Mouse (Mus musculus): ENCODE results near the gene Ildr2. TPM values are rescaled to one million over a fixed set of nuclear protein-coding genes. Genes with fewer than 3 reads are reported as not detected.
A peak's percentile ranks its signal among the peaks of the same experiment; 100 is the strongest.

Ildr2 gene
- polyA plus RNA-seq, 1 experiment from 2014 or later = 3.3 TPM

- Histone ChIP-seq H3K4me3 (ENCODE audit: low read length) (peak overlapping the region; percentile 27), H3K9me3 (ENCODE audit: control insufficient read depth, low read length) (no peaks in the 10 kb centered on the region), H3K27me3 (replicated peaks; ENCODE audit: control insufficient read depth, insufficient read depth, low read length) (peaks cover 4% of the 10 kb centered on the region; the same call in 1 of the 2 replicates), H3K36me3 (ENCODE audit: control insufficient read depth, insufficient read depth, low read length) (no peaks in the 10 kb centered on the region), H3K27ac (ENCODE audit: low read depth, low read length) (no peak overlapping the region), H3K4me1 (ENCODE audit: control insufficient read depth, insufficient read depth, low read depth, low read length) (peaks cover 13% of the 10 kb centered on the region), H3K4me2 (ENCODE audit: low read length) (peak overlapping the region; percentile 92), H3K9ac (ENCODE audit: low read depth, low read length) (peak overlapping the region; percentile 49)
- WGBS = 11% methylated on average over 6 of the region's 6 CpGs
- no peak; the same call in 1 of the 2 replicates for ATAC-seq
Observed at GRCm38 (mm10) chr1:166256302-166256701, 2.4 kb downstream of the Ildr2 start.

GRCm38 (mm10) chr1:166256898-166257297 is 3.0 kb downstream of the Ildr2 start:
- Histone ChIP-seq H3K36me3 (ENCODE audit: control insufficient read depth, insufficient read depth, low read length) (no peaks in the 10 kb centered on the region), H3K27ac (ENCODE audit: low read depth, low read length) (no peak overlapping the region), H3K9ac (ENCODE audit: low read depth, low read length) (peak overlapping the region; percentile 49; the same call in 1 of the 2 replicates), H3K9me3 (ENCODE audit: control insufficient read depth, low read length) (no peaks in the 10 kb centered on the region), H3K27me3 (replicated peaks; ENCODE audit: control insufficient read depth, insufficient read depth, low read length) (peaks cover 4% of the 10 kb centered on the region; the same call in 1 of the 2 replicates), H3K4me3 (ENCODE audit: low read length) (peak overlapping the region; percentile 27), H3K4me1 (ENCODE audit: control insufficient read depth, insufficient read depth, low read depth, low read length) (peaks cover 13% of the 10 kb centered on the region), H3K4me2 (ENCODE audit: low read length) (peak overlapping the region; percentile 92)
- 41% methylated on average over 4 of the region's 4 CpGs for WGBS
- no peak for ATAC-seq

GRCm38 (mm10) chr1:166259526-166259925 is 5.6 kb downstream of the Ildr2 start:
- no peak overlapping the region for H3K4me3 ChIP-seq (ENCODE audit: low read length)
- WGBS = 59% methylated on average over 6 of the region's 6 CpGs
- no peak for ATAC-seq
- no peaks in the 10 kb centered on the region for H3K27me3 ChIP-seq (replicated peaks; ENCODE audit: control insufficient read depth, insufficient read depth, low read length)
- no peaks in the 10 kb centered on the region for H3K9me3 ChIP-seq (ENCODE audit: control insufficient read depth, low read length)
- 0 out of 2 replicates have a peak overlapping the region, but pooled peaks have one; percentile 0 for H3K9ac ChIP-seq (ENCODE audit: low read depth, low read length)
- peaks cover 12% of the 10 kb centered on the region for H3K4me1 ChIP-seq (ENCODE audit: control insufficient read depth, insufficient read depth, low read depth, low read length)
- no peak overlapping the region for H3K4me2 ChIP-seq (ENCODE audit: low read length)
- no peak overlapping the region; the same call in 1 of the 2 replicates for H3K27ac ChIP-seq (ENCODE audit: low read depth, low read length)
- H3K36me3 ChIP-seq (ENCODE audit: control insufficient read depth, insufficient read depth, low read length) = no peaks in the 10 kb centered on the region

GRCm38 (mm10) chr1:166266001-166266705 is 12.2 kb downstream of the Ildr2 start:
- H3K4me3 ChIP-seq (ENCODE audit: low read length) = no peak overlapping the region
- H3K9ac ChIP-seq (ENCODE audit: low read depth, low read length) = no peak overlapping the region
- H3K4me1 ChIP-seq (ENCODE audit: control insufficient read depth, insufficient read depth, low read depth, low read length) = no peaks in the 10 kb centered on the region
- no peaks in the 10 kb centered on the region for H3K9me3 ChIP-seq (ENCODE audit: control insufficient read depth, low read length)
- no peak overlapping the region for H3K4me2 ChIP-seq (ENCODE audit: low read length)
- no peak for ATAC-seq
- no peaks in the 10 kb centered on the region for H3K36me3 ChIP-seq (ENCODE audit: control insufficient read depth, insufficient read depth, low read length)
- WGBS = 80% methylated on average over 7 of the region's 7 CpGs
- H3K27me3 ChIP-seq (replicated peaks; ENCODE audit: control insufficient read depth, insufficient read depth, low read length) = no peaks in the 10 kb centered on the region
- H3K27ac ChIP-seq (ENCODE audit: low read depth, low read length) = no peak overlapping the region

- ATAC-seq = no peak
- Histone ChIP-seq H3K27me3 (replicated peaks; ENCODE audit: control insufficient read depth, insufficient read depth, low read length) (no peaks in the 10 kb centered on the region), H3K9ac (ENCODE audit: low read depth, low read length) (no peak overlapping the region), H3K4me3 (ENCODE audit: low read length) (no peak overlapping the region), H3K9me3 (ENCODE audit: control insufficient read depth, low read length) (no peaks in the 10 kb centered on the region), H3K36me3 (ENCODE audit: control insufficient read depth, insufficient read depth, low read length) (no peaks in the 10 kb centered on the region), H3K4me2 (ENCODE audit: low read length) (no peak overlapping the region), H3K4me1 (ENCODE audit: control insufficient read depth, insufficient read depth, low read depth, low read length) (no peaks in the 10 kb centered on the region), H3K27ac (ENCODE audit: low read depth, low read length) (no peak overlapping the region)
- WGBS = 98% methylated on average over 9 of the region's 9 CpGs
Observed at GRCm38 (mm10) chr1:166266918-166267317, 13.0 kb downstream of the Ildr2 start.

- H3K36me3 ChIP-seq (ENCODE audit: control insufficient read depth, insufficient read depth, low read length) = no peaks in the 10 kb centered on the region
- no peak overlapping the region for H3K4me3 ChIP-seq (ENCODE audit: low read length)
- H3K4me2 ChIP-seq (ENCODE audit: low read length) = no peak overlapping the region
- no peaks in the 10 kb centered on the region for H3K27me3 ChIP-seq (replicated peaks; ENCODE audit: control insufficient read depth, insufficient read depth, low read length)
- H3K9me3 ChIP-seq (ENCODE audit: control insufficient read depth, low read length) = no peaks in the 10 kb centered on the region
- H3K9ac ChIP-seq (ENCODE audit: low read depth, low read length) = no peak overlapping the region
- no peak overlapping the region for H3K27ac ChIP-seq (ENCODE audit: low read depth, low read length)
- no peaks in the 10 kb centered on the region for H3K4me1 ChIP-seq (ENCODE audit: control insufficient read depth, insufficient read depth, low read depth, low read length)
- ATAC-seq = no peak
- 94% methylated on average over 5 of the region's 5 CpGs for WGBS
Observed at GRCm38 (mm10) chr1:166268218-166268617, 14.3 kb downstream of the Ildr2 start.

GRCm38 (mm10) chr1:166278786-166279185 is 24.8 kb downstream of the Ildr2 start:
- Histone ChIP-seq H3K4me1 (ENCODE audit: control insufficient read depth, insufficient read depth, low read depth, low read length) (peaks cover 45% of the 10 kb centered on the region), H3K9me3 (ENCODE audit: control insufficient read depth, low read length) (no peaks in the 10 kb centered on the region), H3K27ac (ENCODE audit: low read depth, low read length) (0 out of 2 replicates have a peak overlapping the region, but pooled peaks have one; percentile 39), H3K36me3 (ENCODE audit: control insufficient read depth, insufficient read depth, low read length) (no peaks in the 10 kb centered on the region), H3K4me2 (ENCODE audit: low read length) (no peak overlapping the region), H3K27me3 (replicated peaks; ENCODE audit: control insufficient read depth, insufficient read depth, low read length) (no peaks in the 10 kb centered on the region), H3K9ac (ENCODE audit: low read depth, low read length) (no peak overlapping the region), H3K4me3 (ENCODE audit: low read length) (no peak overlapping the region)
- ATAC-seq = no peak
- WGBS = 13% methylated on average over 2 of the region's 2 CpGs

- 20% methylated on average over 9 of the region's 9 CpGs for WGBS
- Histone ChIP-seq H3K9ac (ENCODE audit: low read depth, low read length) (no peak overlapping the region), H3K4me1 (ENCODE audit: control insufficient read depth, insufficient read depth, low read depth, low read length) (peaks cover 50% of the 10 kb centered on the region), H3K27ac (ENCODE audit: low read depth, low read length) (peak overlapping the region; percentile 44), H3K9me3 (ENCODE audit: control insufficient read depth, low read length) (no peaks in the 10 kb centered on the region), H3K4me3 (ENCODE audit: low read length) (no peak overlapping the region), H3K27me3 (replicated peaks; ENCODE audit: control insufficient read depth, insufficient read depth, low read length) (no peaks in the 10 kb centered on the region), H3K36me3 (ENCODE audit: control insufficient read depth, insufficient read depth, low read length) (no peaks in the 10 kb centered on the region), H3K4me2 (ENCODE audit: low read length) (no peak overlapping the region)
- ATAC-seq = no peak
Observed at GRCm38 (mm10) chr1:166279580-166280206, 25.8 kb downstream of the Ildr2 start.

- WGBS = 4% methylated on average over 1 of the region's 1 CpGs
- H3K27ac ChIP-seq (ENCODE audit: low read depth, low read length) = peak overlapping the region; percentile 66
Observed at GRCm38 (mm10) chr1:166280566-166280965, 26.6 kb downstream of the Ildr2 start.

More at GRCm38 (mm10) chr1:166280566-166280965, 26.6 kb downstream of the Ildr2 start:
- no peak overlapping the region for H3K4me3 ChIP-seq (ENCODE audit: low read length)
- no peaks in the 10 kb centered on the region for H3K9me3 ChIP-seq (ENCODE audit: control insufficient read depth, low read length)
- no peaks in the 10 kb centered on the region for H3K27me3 ChIP-seq (replicated peaks; ENCODE audit: control insufficient read depth, insufficient read depth, low read length)
- no peak overlapping the region for H3K9ac ChIP-seq (ENCODE audit: low read depth, low read length)
- no peaks in the 10 kb centered on the region for H3K36me3 ChIP-seq (ENCODE audit: control insufficient read depth, insufficient read depth, low read length)
- peak; percentile 82 for ATAC-seq
- H3K4me2 ChIP-seq (ENCODE audit: low read length) = peak overlapping the region; percentile 40
- H3K4me1 ChIP-seq (ENCODE audit: control insufficient read depth, insufficient read depth, low read depth, low read length) = peaks cover 53% of the 10 kb centered on the region
